Mouse (Mus musculus): ENCODE data around the gene Dgki. TPM values are rescaled to one million over a fixed set of nuclear protein-coding genes. Genes with fewer than 3 reads are reported as not detected.
A peak's percentile ranks its signal among the peaks of the same experiment; 100 is the strongest.

Dgki gene
- polyA plus RNA-seq (2015; fragmentation: Nextera tagmentation; extraction: Ambion mirVana) = 7.4 and 7.6 TPM in 2 replicates

DNA sequence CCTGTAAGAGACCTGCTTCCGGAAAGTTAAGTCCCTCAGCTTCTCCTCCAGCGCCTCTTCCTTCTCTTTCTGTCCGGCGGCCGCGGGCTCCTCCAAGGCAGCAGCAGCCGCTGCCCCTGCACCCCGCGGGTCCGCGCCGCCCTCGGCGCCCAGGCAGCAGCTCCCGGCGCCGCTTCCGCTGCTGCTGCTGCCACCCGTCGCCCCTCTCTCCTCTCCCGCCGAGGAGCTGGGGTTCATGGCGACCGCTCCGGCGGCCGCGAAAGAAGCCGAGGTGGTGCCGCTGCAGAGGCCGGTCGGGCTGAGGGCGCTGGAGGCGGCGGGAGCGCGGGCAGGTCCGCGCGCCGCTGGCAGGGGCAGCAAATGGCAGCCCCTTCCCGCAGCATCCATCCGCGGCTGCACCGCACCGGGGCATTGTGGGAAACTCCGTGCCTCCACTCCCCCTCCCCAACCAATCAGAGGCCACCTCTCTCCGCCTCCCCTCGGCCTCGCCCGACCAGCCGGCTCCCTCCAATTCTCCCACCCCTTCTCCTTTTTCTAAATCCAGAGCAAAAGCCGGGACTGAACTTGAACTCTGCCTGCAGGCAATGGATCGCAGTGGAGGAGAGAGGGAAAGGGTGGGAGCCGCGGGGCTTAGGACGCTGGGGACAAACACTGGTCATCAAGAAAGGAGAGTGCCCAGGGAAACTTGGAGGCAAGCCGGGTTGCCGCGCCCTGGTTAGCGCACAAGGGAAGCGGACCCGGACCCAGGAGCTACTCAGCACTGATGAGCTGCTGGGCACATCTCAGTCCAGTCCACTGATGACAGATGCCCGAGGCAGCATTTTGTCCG, at the start of gene Dgki:
Gene Dgki (minus strand): TSS at position 623 of the 829 bp plus-strand sequence.
- Histone ChIP-seq H3K27me3 (ENCODE audit: control insufficient read depth, insufficient read depth, low read depth, low read length) (no peaks in the 10 kb centered on the region), H3K4me1 (ENCODE audit: control insufficient read depth, insufficient read depth, low read length) (peaks cover 36% of the 10 kb centered on the region), H3K9ac (ENCODE audit: low read depth, low read length) (peak within 1 kb of the TSS; percentile 94), H3K4me2 (ENCODE audit: low read length) (peak within 1 kb of the TSS; percentile 84), H3K9me3 (replicated peaks; ENCODE audit: control insufficient read depth, low read length, poor library complexity, severe bottlenecking) (no peaks in the 10 kb centered on the region), H3K27ac (ENCODE audit: low read length) (peak within 1 kb of the TSS; percentile 87), H3K36me3 (ENCODE audit: control insufficient read depth, insufficient read depth, low read length) (no peaks in the 10 kb centered on the region), H3K4me3 (ENCODE audit: low read depth, low read length) (peak within 1 kb of the TSS; percentile 88)
- ATAC-seq = peak; percentile 96
- 0% methylated on average over 43 of the region's 65 CpGs for WGBS

DNA sequence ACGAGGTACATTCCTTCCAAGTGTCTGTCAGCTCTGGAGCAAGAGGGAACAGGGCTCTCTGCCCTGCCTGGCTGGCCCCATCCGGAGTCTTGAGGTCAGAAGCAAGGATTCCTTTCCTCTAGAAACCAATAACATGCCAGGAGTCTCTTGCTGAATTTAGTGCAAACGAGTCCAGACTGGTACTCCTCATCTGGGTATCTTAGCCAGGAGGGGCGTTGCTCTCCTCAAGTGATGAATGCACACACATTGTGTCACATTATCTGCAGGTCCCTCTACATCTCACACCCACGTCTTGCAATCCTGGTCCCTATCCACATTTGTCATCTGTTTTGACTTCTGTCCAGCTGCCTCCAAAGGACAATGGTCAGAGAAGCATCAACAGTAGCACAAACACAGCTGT, 47.6 kb upstream of the Dgki start:
- H3K9ac ChIP-seq (ENCODE audit: low read depth, low read length) = no peak overlapping the region
- WGBS = 85% methylated on average over 5 of the region's 5 CpGs
- H3K36me3 ChIP-seq (ENCODE audit: control insufficient read depth, insufficient read depth, low read length) = no peaks in the 10 kb centered on the region
- no peak overlapping the region for H3K27ac ChIP-seq (ENCODE audit: low read length)
- no peak overlapping the region for H3K4me2 ChIP-seq (ENCODE audit: low read length)
- no peaks in the 10 kb centered on the region for H3K27me3 ChIP-seq (ENCODE audit: control insufficient read depth, insufficient read depth, low read depth, low read length)
- no peak for ATAC-seq
- no peaks in the 10 kb centered on the region for H3K4me1 ChIP-seq (ENCODE audit: control insufficient read depth, insufficient read depth, low read length)
- no peaks in the 10 kb centered on the region for H3K9me3 ChIP-seq (replicated peaks; ENCODE audit: control insufficient read depth, low read length, poor library complexity, severe bottlenecking)
- no peak overlapping the region for H3K4me3 ChIP-seq (ENCODE audit: low read depth, low read length)

DNA sequence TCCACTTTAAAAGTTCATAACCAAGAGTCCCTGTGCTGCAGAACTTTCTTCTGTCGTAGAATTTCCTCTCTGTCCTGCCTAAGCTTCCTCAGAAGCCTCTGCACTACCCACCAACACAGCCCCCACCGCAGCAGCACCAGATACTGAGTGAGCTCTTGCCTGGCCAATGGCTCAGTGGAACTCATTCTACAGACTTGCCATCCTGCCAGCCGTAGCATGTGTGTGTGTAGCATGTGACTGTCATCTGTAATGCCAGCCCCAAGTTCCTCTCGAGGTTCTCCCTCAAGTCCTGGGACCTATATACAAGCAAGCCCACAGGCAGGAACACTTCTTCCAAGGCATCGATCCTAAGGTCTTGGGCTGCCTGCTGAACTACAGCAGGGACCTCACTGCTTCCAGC, 38.1 kb upstream of the Dgki start:
- Histone ChIP-seq H3K27ac (ENCODE audit: low read length) (no peak overlapping the region), H3K4me1 (ENCODE audit: control insufficient read depth, insufficient read depth, low read length) (peaks cover 8% of the 10 kb centered on the region), H3K9me3 (replicated peaks; ENCODE audit: control insufficient read depth, low read length, poor library complexity, severe bottlenecking) (no peaks in the 10 kb centered on the region), H3K27me3 (ENCODE audit: control insufficient read depth, insufficient read depth, low read depth, low read length) (no peaks in the 10 kb centered on the region), H3K4me3 (ENCODE audit: low read depth, low read length) (no peak overlapping the region), H3K4me2 (ENCODE audit: low read length) (no peak overlapping the region), H3K9ac (ENCODE audit: low read depth, low read length) (no peak overlapping the region), H3K36me3 (ENCODE audit: control insufficient read depth, insufficient read depth, low read length) (no peaks in the 10 kb centered on the region)
- ATAC-seq = no peak
- WGBS = 87% methylated on average over 5 of the region's 5 CpGs

DNA sequence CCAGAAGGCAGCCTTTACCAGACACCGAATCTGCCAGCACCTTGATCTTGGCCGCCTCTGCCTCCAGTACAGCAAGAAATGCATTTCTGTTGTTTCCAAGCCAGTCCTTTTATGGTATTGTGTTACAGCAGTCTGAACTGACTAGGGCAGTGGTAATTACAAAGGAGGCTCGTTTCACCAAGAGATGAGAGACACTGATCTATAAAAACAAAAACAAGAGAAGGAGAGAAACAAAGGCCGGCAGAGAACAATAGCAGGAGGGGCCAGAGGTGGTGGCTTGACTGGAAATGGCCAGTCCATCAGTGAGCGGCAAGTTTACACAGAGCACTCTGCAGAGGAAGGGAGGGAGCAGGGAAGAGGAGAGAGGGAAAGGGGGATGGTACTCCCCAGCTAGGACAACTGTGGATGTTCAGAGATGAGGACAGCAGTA, 36.9 kb upstream of the Dgki start:
- peaks cover 8% of the 10 kb centered on the region for H3K4me1 ChIP-seq (ENCODE audit: control insufficient read depth, insufficient read depth, low read length)
- H3K36me3 ChIP-seq (ENCODE audit: control insufficient read depth, insufficient read depth, low read length) = no peaks in the 10 kb centered on the region
- H3K27ac ChIP-seq (ENCODE audit: low read length) = peak overlapping the region; percentile 15; the same call in 1 of the 2 replicates
- H3K4me3 ChIP-seq (ENCODE audit: low read depth, low read length) = no peak overlapping the region
- peak; percentile 68 for ATAC-seq
- H3K9ac ChIP-seq (ENCODE audit: low read depth, low read length) = no peak overlapping the region; the same call in 1 of the 2 replicates
- H3K27me3 ChIP-seq (ENCODE audit: control insufficient read depth, insufficient read depth, low read depth, low read length) = no peaks in the 10 kb centered on the region
- no peak overlapping the region for H3K4me2 ChIP-seq (ENCODE audit: low read length)
- no peaks in the 10 kb centered on the region for H3K9me3 ChIP-seq (replicated peaks; ENCODE audit: control insufficient read depth, low read length, poor library complexity, severe bottlenecking)
- 6% methylated on average over 5 of the region's 5 CpGs for WGBS

DNA sequence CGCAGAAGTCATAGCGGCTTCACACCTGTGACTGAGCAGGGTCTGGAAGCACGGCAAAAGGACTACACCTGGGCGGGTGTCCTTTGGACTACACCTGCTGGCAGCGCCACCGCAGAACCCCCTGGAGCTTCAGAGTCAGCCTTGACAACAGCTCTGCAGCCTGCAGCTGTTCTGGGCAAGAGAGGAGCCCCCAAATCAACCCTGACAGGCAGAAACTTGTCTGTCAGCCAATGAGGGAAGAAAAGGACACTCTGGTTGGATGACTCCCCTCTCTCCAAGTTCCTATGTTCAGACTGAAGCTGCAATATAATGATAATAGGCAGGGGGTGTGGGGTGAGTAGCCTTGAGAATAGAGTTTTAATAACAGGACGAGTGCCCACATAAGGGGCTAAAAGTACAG, 36.4 kb upstream of the Dgki start:
- no peak overlapping the region for H3K27ac ChIP-seq (ENCODE audit: low read length)
- peaks cover 8% of the 10 kb centered on the region for H3K4me1 ChIP-seq (ENCODE audit: control insufficient read depth, insufficient read depth, low read length)

DNA sequence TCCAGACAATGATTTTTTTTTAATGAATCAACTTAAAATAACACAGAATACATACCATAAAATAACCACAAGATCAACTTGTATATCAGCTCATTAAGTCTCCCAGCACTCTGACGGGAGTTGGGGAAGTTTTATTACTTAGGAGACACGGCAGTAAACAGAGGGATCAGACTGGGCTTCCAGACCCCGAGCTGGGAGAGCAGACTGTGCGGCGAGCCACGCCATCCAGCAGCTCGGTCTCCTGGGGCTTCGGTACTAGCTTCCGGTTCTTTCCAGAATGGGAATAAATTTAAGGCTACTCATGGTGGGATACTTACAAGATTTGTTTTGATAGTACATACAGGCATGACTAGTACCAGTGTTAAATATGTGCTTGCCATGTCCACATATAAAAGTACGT, 32.9 kb upstream of the Dgki start:
- Histone ChIP-seq H3K4me2 (ENCODE audit: low read length) (no peak overlapping the region), H3K27me3 (ENCODE audit: control insufficient read depth, insufficient read depth, low read depth, low read length) (no peaks in the 10 kb centered on the region), H3K4me3 (ENCODE audit: low read depth, low read length) (no peak overlapping the region), H3K36me3 (ENCODE audit: control insufficient read depth, insufficient read depth, low read length) (no peaks in the 10 kb centered on the region), H3K27ac (ENCODE audit: low read length) (no peak overlapping the region), H3K9ac (ENCODE audit: low read depth, low read length) (no peak overlapping the region), H3K4me1 (ENCODE audit: control insufficient read depth, insufficient read depth, low read length) (peaks cover 25% of the 10 kb centered on the region), H3K9me3 (replicated peaks; ENCODE audit: control insufficient read depth, low read length, poor library complexity, severe bottlenecking) (no peaks in the 10 kb centered on the region)
- ATAC-seq = no peak
- 74% methylated on average over 10 of the region's 10 CpGs for WGBS

More for the DNA sequence above, 36.4 kb upstream of the Dgki start:
- 56% methylated on average over 7 of the region's 7 CpGs for WGBS
- H3K9ac ChIP-seq (ENCODE audit: low read depth, low read length) = no peak overlapping the region; the same call in 1 of the 2 replicates
- peak; percentile 47 for ATAC-seq
- no peak overlapping the region for H3K4me2 ChIP-seq (ENCODE audit: low read length)
- no peak overlapping the region for H3K4me3 ChIP-seq (ENCODE audit: low read depth, low read length)
- no peaks in the 10 kb centered on the region for H3K36me3 ChIP-seq (ENCODE audit: control insufficient read depth, insufficient read depth, low read length)
- H3K9me3 ChIP-seq (replicated peaks; ENCODE audit: control insufficient read depth, low read length, poor library complexity, severe bottlenecking) = no peaks in the 10 kb centered on the region
- no peaks in the 10 kb centered on the region for H3K27me3 ChIP-seq (ENCODE audit: control insufficient read depth, insufficient read depth, low read depth, low read length)

DNA sequence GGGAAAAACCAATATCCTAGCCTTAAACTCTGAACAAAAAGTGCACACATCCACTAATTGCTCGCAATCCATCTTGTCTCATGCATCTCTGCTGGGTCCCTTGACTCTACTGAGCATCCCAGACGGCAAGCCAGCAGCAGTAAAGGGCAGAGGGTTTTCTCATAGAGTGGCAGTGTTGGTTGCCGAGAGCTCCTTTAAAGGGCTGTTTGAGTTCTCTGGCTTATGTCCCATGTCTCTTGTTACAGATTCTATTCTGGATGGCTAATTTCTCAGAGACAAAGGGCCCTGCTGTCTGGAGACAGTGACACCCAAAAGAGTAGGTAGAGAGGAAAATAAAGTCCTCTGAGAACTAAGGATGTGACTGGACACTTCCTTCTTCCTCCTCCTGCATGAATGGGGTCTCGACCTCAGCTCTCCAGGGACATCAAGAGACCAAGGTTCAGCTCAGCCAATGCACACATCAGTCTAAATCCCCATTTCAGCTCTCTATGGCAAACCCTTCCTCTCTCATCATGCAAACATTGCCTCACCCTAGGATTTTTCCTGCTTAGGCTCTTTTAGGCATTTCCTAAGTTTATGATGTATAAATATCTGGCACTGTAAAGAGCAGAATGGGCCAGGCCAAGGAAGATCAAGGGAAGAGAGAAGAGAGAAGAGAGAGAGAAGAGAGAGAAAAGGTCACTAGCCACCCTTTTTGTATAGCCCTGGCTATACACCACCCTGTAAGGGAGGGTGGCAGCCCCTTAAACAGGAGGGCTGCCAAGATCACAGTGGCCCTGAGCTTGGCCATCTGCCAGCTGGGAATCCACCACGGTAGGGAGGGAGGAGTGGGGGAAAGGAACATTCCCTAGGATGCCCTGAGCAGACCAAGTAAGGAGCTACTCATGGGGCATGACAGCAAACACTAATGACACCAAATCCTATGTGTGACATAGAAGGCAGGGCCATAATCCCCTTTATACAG, 30.2 kb upstream of the Dgki start:
- Histone ChIP-seq H3K4me1 (ENCODE audit: control insufficient read depth, insufficient read depth, low read length) (peaks cover 27% of the 10 kb centered on the region), H3K27me3 (ENCODE audit: control insufficient read depth, insufficient read depth, low read depth, low read length) (no peaks in the 10 kb centered on the region), H3K4me2 (ENCODE audit: low read length) (no peak overlapping the region), H3K9ac (ENCODE audit: low read depth, low read length) (no peak overlapping the region), H3K4me3 (ENCODE audit: low read depth, low read length) (no peak overlapping the region), H3K36me3 (ENCODE audit: control insufficient read depth, insufficient read depth, low read length) (no peaks in the 10 kb centered on the region), H3K27ac (ENCODE audit: low read length) (peak overlapping the region; percentile 47; the same call in 1 of the 2 replicates), H3K9me3 (replicated peaks; ENCODE audit: control insufficient read depth, low read length, poor library complexity, severe bottlenecking) (no peaks in the 10 kb centered on the region)
- 40% methylated on average over 5 of the region's 5 CpGs for WGBS
- peak; percentile 69 for ATAC-seq

DNA sequence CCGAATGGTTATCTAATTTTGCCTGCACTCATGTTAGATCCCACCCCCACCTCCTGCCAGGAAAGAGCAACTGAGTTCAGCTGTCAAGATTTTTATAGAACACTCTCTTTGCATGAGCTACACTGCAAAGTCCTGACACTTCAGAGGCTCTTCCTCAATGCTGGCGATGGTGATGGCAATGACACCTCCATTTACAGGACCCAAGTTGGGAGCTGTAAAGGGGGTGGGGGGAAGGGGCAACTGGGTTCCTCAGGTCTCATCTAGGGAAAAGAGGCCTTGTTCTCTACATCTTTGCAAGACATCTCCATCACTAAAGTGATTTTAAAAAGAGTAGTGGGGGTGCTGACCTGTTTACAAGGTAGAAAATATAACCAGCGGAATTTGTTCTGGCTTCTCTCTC, 29.4 kb upstream of the Dgki start:
- no peaks in the 10 kb centered on the region for H3K27me3 ChIP-seq (ENCODE audit: control insufficient read depth, insufficient read depth, low read depth, low read length)
- no peaks in the 10 kb centered on the region for H3K36me3 ChIP-seq (ENCODE audit: control insufficient read depth, insufficient read depth, low read length)

More for the DNA sequence above, 29.4 kb upstream of the Dgki start:
- Histone ChIP-seq H3K4me1 (ENCODE audit: control insufficient read depth, insufficient read depth, low read length) (peaks cover 27% of the 10 kb centered on the region), H3K9ac (ENCODE audit: low read depth, low read length) (no peak overlapping the region), H3K4me2 (ENCODE audit: low read length) (no peak overlapping the region), H3K27ac (ENCODE audit: low read length) (0 out of 2 replicates have a peak overlapping the region, but pooled peaks have one; percentile 9), H3K9me3 (replicated peaks; ENCODE audit: control insufficient read depth, low read length, poor library complexity, severe bottlenecking) (no peaks in the 10 kb centered on the region), H3K4me3 (ENCODE audit: low read depth, low read length) (no peak overlapping the region)
- no peak for ATAC-seq
- 89% methylated on average over 3 of the region's 3 CpGs for WGBS
